Mouse (Mus musculus) liver, embryonic 16.5 days (tissue): ENCODE results near the gene Lsm12. TPM values are rescaled to one million over a fixed set of nuclear protein-coding genes. Genes with fewer than 3 reads are reported as not detected.
A peak's percentile ranks its signal among the peaks of the same experiment; 100 is the strongest.

Source experiments
- ATAC-seq: fragments of 200-750 bp; cut with Nextera tagmentation; 2 replicates; pipeline ENCODE4 v1.8.0; 2017; ENCODE audit warnings: low read depth, mild to moderate bottlenecking, moderate number of reproducible peaks, moderate library complexity
- H3K27ac ChIP-seq: fragments of 300-500 bp; sonication (generic); 2 replicates; pipeline ENCODE4 v1.5.1; 2014; ENCODE audit warnings: mild to moderate bottlenecking, low read length
- H3K27me3 ChIP-seq: fragments of 300-500 bp; sonication (generic); 2 replicates; pipeline ENCODE4 v1.6.1; 2014; ENCODE audit warnings: low read depth, low read length, mixed read lengths; ENCODE audit not compliant: control insufficient read depth, insufficient read depth
- H3K36me3 ChIP-seq: fragments of 300-500 bp; sonication (generic); 2 replicates; pipeline ENCODE4 v1.6.1; 2014; ENCODE audit warnings: mild to moderate bottlenecking; ENCODE audit not compliant: control insufficient read depth, insufficient read depth
- H3K4me1 ChIP-seq: fragments of 300-500 bp; sonication (generic); 2 replicates; pipeline ENCODE4 v1.6.1; 2014; ENCODE audit warnings: low read depth, low read length, mixed read lengths; ENCODE audit not compliant: control insufficient read depth
- H3K4me2 ChIP-seq: fragments of 300-500 bp; sonication (generic); 2 replicates; pipeline ENCODE4 v1.6.1; 2014; ENCODE audit warnings: low read depth, low read length, mixed read lengths
- H3K4me3 ChIP-seq: fragments of 300-500 bp; sonication (generic); 2 replicates; pipeline ENCODE4 v1.5.1; 2014; ENCODE audit warnings: low read depth, mild to moderate bottlenecking, low read length
- H3K9ac ChIP-seq: fragments of 300-500 bp; sonication (generic); 2 replicates; pipeline ENCODE4 v1.6.1; 2014; ENCODE audit warnings: low read depth, low read length
- H3K9me3 ChIP-seq: fragments of 300-500 bp; sonication (generic); replicated peaks from 2 replicates; pipeline ENCODE4 v1.6.1; 2016; ENCODE audit warnings: low read length; ENCODE audit not compliant: control insufficient read depth
- whole genome bisulfite sequencing: fragments of 180-500 bp; shearing (Covaris S2); extraction: QIAGEN DNeasy Blood & Tissue Kit; methylation state at CpG from one replicate; pipeline ENCODE4 v1.1.7; 2014; ENCODE audit not compliant: insufficient replicate concordance; 5-methylcytosine and 5-hydroxymethylcytosine counted together
- polyA plus RNA-seq: library from polyadenylated mRNA; unstranded; fragments of >200 nt; fragmentation: Nextera tagmentation; extraction: Ambion mirVana; gene quantifications from 2 replicates; pipeline ENCODE4 v1.2.1, GENCODE M21; 2015

The Lsm12 gene
- polyA plus RNA-seq, 1 experiment from 2014 or later = 52.5 TPM

DNA sequence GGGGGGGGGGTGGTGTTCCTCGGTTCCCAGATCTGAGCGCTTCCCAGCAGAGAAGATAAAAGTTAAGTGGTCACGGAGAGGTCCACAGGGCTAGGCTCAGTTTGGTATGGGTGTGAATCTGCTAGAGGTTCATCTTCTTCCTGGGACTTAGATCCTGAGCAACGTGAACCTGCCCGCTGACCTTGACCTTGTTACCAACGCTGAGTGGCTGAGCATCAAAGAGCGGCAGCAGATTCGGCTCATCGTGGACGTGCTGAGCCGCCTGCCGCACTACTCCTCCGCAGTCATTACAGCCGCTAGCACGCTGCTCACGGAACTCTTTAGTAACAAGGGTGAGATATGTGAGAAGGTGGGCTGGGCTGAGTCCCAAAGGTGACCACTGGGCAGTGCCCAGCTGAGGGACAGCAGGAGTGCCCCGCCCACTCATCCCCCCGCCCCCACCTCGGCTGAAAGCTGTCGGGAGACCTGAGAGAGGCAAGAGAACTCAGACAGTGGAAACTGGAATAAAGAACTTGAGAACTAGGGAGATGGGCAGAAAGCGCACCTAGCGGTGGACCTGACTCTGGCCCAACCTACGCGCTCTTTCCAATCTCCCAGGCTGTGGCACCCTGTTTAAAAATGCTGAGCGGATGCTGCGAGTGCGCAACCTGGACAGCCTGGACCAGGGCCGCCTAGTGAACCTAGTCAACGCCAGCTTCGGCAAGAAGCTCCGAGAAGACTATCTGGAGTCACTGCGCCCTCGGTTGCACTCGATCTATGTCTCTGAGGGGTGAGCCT, 37.7 kb downstream of the Lsm12 start:
- H3K4me3 ChIP-seq = peak overlapping the region; percentile 65
- H3K27me3 ChIP-seq = peaks cover 43% of the 10 kb centered on the region
- 21% methylated on average over 34 of the region's 34 CpGs for WGBS
- ATAC-seq = no peak
- H3K9me3 ChIP-seq = no peaks in the 10 kb centered on the region
- no peak overlapping the region for H3K9ac ChIP-seq
- H3K27ac ChIP-seq = no peak overlapping the region
- H3K36me3 ChIP-seq = no peaks in the 10 kb centered on the region
- peaks cover 24% of the 10 kb centered on the region for H3K4me1 ChIP-seq
- H3K4me2 ChIP-seq = peak overlapping the region; percentile 80

DNA sequence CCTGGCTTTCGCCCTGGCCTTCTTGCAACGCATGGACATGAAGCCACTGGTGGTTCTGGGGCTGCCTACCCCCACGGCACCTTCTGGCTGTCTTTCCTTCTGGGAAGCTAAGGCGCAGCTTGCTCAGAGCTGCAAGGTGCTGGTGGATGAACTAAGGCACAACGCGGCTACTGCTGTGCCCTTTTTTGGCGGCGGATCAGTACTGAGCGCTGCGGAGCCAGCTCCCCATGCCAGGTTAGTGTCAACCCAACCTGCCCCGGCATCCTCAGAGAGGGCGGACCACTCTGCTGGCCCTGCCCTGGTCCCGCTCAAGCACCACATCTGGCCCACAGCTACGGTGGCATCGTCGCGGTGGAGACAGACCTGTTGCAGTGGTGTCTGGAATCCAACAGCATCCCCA, 38.6 kb downstream of the Lsm12 start:
- H3K27ac ChIP-seq = peak overlapping the region; percentile 63
- H3K4me2 ChIP-seq = peak overlapping the region; percentile 80
- ATAC-seq = no peak
- no peaks in the 10 kb centered on the region for H3K9me3 ChIP-seq
- 8% methylated on average over 17 of the region's 17 CpGs for WGBS
- peak overlapping the region; percentile 59 for H3K9ac ChIP-seq
- H3K4me1 ChIP-seq = peaks cover 24% of the 10 kb centered on the region
- peak overlapping the region; percentile 65 for H3K4me3 ChIP-seq
- H3K27me3 ChIP-seq = peaks cover 43% of the 10 kb centered on the region
- H3K36me3 ChIP-seq = no peaks in the 10 kb centered on the region

DNA sequence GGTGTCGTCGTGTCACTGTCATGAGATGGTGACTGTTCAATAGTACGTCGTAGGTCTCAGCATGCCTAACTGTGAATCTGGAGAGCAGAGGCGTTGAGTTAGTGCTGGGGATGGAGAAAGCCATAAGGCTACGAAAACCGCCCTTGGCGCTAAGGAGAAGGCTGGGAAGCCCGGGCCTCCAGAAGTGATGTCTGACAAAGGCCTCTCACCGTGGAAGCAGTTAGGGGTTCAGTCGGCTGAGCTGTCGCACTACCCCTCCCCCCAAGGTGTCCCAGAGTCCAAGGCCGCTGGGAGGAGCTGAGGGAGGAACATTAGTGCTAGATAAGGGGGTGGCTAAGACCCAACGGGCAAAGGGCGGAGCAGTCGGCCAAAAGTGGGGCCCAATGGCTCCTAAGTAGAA, 39.1 kb downstream of the Lsm12 start:
- H3K9ac ChIP-seq = peak overlapping the region; percentile 59
- peak; percentile 57 for ATAC-seq
- peaks cover 43% of the 10 kb centered on the region for H3K27me3 ChIP-seq
- H3K4me3 ChIP-seq = peak overlapping the region; percentile 65
- peaks cover 24% of the 10 kb centered on the region for H3K4me1 ChIP-seq
- WGBS = 2% methylated on average over 16 of the region's 16 CpGs
- peak overlapping the region; percentile 82 for H3K27ac ChIP-seq
- peak overlapping the region; percentile 80 for H3K4me2 ChIP-seq
- no peaks in the 10 kb centered on the region for H3K36me3 ChIP-seq
- H3K9me3 ChIP-seq = no peaks in the 10 kb centered on the region

DNA sequence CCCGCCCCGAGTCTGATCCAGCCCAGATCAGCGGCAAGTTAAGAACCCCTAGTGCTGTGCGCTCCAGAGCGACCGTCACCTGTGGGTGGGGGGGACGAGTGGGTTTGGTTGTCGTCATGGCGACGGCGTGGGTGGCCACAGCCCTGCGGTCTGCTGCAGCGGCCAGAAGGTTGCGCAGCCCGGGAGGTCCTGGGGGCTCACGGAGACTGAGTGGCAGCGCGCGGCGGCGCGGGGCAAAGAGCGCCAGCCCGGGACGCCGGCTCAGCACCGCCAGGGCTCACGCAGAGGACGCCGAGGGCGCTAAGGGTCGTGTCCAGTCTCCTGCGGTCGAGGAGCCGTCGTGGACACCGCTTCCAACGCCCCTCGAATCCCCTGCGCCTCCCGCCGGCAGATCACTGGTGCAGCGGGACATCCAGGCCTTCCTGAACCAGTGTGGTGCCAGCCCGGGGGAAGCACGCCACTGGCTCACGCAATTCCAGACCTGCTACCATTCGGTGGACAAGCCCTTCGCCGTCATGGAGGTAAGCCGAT, 39.6 kb downstream of the Lsm12 start, which contains the start of gene Nags:
Nags (plus strand) TSS at position 43 of the 531 bp plus-strand sequence.
- no peaks in the 10 kb centered on the region for H3K9me3 ChIP-seq
- H3K27ac ChIP-seq = peak within 1 kb of the TSS; percentile 82
- H3K9ac ChIP-seq = peak within 1 kb of the TSS; percentile 59
- peaks cover 24% of the 10 kb centered on the region for H3K4me1 ChIP-seq
- peak within 1 kb of the TSS; percentile 65 for H3K4me3 ChIP-seq
- peak within 1 kb of the TSS; percentile 80 for H3K4me2 ChIP-seq
- peak; percentile 1; the same call in 1 of the 2 replicates for ATAC-seq
- H3K27me3 ChIP-seq = peaks cover 43% of the 10 kb centered on the region
- WGBS = 1% methylated on average over 50 of the region's 50 CpGs
- H3K36me3 ChIP-seq = no peaks in the 10 kb centered on the region

DNA sequence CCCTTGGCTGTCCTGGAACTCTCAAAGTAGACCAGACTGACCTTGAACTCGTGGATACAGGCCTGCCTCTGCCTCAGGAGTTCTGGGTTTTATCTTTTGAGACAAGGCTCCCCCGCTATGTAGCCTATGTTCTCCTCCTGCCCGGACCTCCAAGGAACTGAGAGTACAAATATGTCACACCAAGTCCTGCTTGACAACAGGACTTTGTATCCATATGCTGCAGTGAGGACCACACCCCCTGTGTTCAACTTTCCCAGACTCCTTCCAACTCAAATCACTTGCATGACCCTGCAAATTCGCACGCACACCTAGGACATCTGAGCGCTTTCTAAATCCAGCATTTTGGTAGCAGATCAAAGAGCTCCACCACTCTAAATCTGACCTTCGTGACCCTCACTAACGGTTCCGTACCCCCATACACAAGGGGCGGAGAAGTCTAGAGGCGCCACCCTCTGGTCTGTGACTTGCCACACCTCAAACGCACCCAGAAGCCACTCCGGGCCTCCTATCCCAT, 40.1 kb downstream of the Lsm12 start:
- Histone ChIP-seq H3K4me2 (peak overlapping the region; percentile 80), H3K27ac (peak overlapping the region; percentile 41; the same call in 1 of the 2 replicates), H3K9ac (no peak overlapping the region), H3K9me3 (no peaks in the 10 kb centered on the region), H3K36me3 (no peaks in the 10 kb centered on the region), H3K4me3 (peak overlapping the region; percentile 65), H3K4me1 (peaks cover 24% of the 10 kb centered on the region), H3K27me3 (peaks cover 43% of the 10 kb centered on the region)
- 19% methylated on average over 13 of the region's 13 CpGs for WGBS
- peak; percentile 77 for ATAC-seq

DNA sequence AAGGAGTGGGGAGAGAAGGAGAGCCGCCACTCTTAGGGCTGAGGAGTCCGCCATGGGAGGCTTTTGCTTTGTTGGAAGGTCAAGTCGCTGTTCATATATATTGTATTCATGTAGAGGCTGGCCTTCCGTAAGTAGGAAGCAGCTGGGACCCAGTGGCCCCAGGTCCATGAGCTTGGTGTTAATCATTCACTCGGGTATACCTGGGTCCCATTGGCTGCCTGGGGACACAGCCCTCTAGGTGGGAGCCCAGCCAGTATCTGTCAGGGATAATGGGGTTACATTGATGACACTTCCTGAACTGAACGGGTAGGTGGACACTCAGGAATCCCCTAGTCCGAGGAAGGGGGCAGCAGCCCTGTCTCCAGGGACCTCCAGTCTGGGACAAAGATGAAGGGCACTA, 42.7 kb downstream of the Lsm12 start:
- Histone ChIP-seq H3K9me3 (no peaks in the 10 kb centered on the region), H3K27me3 (peaks cover 35% of the 10 kb centered on the region), H3K4me3 (peak overlapping the region; percentile 6; the same call in 1 of the 2 replicates), H3K36me3 (no peaks in the 10 kb centered on the region), H3K4me1 (peaks cover 26% of the 10 kb centered on the region), H3K9ac (no peak overlapping the region), H3K4me2 (peak overlapping the region; percentile 46), H3K27ac (peak overlapping the region; percentile 82)
- WGBS = 47% methylated on average over 7 of the region's 7 CpGs
- ATAC-seq = peak; percentile 67

DNA sequence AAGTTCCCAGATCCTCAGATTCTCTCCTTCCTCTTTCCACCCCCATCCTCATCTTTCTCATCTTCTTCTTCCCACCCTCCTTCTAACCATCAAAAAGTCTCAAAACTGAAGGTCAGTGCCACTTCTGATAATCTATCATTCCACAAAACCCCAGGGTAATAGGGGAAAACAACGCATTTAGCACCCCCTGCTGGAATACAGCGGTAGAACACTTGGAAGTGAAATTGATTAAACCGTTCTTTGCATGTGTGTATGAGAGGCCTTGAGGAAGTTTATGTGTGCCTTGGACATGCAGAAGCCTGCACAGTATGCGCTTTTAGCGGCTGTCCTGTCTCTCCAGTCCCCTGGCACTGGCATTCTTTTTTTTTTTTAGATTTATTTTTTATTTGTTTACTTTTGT, 44.6 kb downstream of the Lsm12 start:
- no peak overlapping the region for H3K4me3 ChIP-seq
- H3K27me3 ChIP-seq = peaks cover 19% of the 10 kb centered on the region
- H3K4me1 ChIP-seq = peaks cover 12% of the 10 kb centered on the region
- no peaks in the 10 kb centered on the region for H3K36me3 ChIP-seq
- no peaks in the 10 kb centered on the region for H3K9me3 ChIP-seq
- ATAC-seq = no peak
- H3K4me2 ChIP-seq = no peak overlapping the region
- no peak overlapping the region for H3K9ac ChIP-seq
- 3% methylated on average over 5 of the region's 5 CpGs for WGBS
- no peak overlapping the region for H3K27ac ChIP-seq

DNA sequence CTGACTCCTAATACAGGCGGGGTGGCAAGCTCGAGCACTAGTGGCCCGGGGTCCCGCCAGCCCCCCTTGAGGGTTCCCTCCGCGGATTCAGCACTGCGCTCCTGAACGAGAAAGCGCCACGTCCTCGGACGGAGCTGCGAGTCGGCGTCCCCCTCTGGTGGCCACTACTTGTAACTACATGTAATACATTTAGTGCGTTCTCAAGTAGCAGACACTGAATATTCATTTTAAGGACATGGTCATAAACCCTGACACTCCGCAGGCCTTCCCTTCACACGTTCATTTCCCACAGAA, 46.7 kb downstream of the Lsm12 start:
- Histone ChIP-seq H3K27me3 (peaks cover 8% of the 10 kb centered on the region), H3K9ac (no peak overlapping the region)
- under 1% methylated on average over 18 of the region's 18 CpGs for WGBS

More for the DNA sequence above, 46.7 kb downstream of the Lsm12 start:
- Histone ChIP-seq H3K27ac (no peak overlapping the region), H3K9me3 (no peaks in the 10 kb centered on the region), H3K4me1 (peaks cover 4% of the 10 kb centered on the region), H3K4me3 (no peak overlapping the region), H3K36me3 (no peaks in the 10 kb centered on the region), H3K4me2 (peak overlapping the region; percentile 36; the same call in 1 of the 2 replicates)
- ATAC-seq = no peak
